Mouse (Mus musculus): ENCODE measurements around the gene Nfatc2.

Nfatc2 gene

GRCm38 (mm10) chr2:168541223-168541622, 60.2 kb downstream of the Nfatc2 start:
- DNase-seq (ENCODE audit: extremely low read depth, insufficient read length, low spot score) = no peak

- no peak for DNase-seq (ENCODE audit: extremely low read depth, insufficient read length, low spot score)
Measured at GRCm38 (mm10) chr2:168539594-168540222, 61.7 kb downstream of the Nfatc2 start.

- DNase-seq (ENCODE audit: extremely low read depth, insufficient read length, low spot score) = no peak
Measured at GRCm38 (mm10) chr2:168539026-168539425, 62.4 kb downstream of the Nfatc2 start.

DNA sequence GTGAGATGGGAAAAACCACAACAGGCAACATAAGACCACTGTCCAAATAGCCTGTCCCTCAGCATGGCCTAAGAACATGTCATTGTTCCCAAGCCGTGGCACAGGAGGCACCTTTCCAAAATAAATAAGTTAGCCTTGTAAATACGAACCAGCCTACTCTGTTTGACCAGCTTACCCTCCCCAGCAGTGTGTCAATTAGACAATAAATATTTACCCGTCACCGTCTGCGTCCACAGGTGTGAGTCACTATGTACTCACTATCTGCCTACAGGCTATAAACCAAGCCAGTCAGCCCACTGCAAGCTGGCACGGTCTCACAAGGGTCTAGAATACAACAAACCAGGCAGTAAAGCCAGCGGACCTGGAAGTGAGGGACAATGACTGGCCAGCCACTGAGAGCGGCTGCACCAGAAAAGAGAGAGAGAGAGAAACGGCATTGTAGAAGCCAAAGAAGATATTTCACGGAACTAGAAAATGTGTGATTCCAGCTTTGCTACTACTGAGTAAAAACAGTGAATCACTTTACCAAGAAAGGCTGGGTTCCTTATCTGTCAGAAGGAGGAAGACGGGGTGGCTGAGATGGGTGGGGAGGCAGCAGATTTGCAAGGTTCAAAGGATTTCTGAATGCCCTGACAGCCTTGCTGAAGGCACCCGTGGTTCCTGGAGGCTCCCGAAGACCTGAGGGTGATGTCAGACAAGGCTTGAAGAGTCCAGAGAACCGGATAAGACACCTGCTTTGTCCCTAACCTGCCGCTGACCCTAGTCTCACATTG, 69.2 kb downstream of the Nfatc2 start:
- peak; percentile 67 for DNase-seq (ENCODE audit: extremely low read depth, insufficient read length, low spot score)

DNA sequence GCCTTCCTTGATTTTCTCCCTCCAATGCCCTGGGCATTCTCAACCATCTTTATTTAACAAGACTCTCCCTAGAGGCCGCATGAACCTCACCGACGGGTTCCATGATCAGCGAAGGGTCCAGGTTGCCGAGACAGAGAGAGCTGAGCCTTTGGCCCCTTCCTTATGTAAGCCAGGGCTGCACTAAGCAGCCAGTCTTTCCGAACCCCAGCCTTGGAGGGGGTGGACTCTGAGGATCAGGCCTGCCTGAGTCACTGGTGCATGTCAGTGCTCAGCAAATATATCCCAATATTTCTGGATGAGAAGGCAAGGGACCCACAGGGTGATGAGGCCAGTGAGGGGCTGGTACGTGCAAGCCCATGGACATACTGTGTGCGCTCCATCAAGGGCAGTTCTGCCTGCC, 72.9 kb downstream of the Nfatc2 start:
- no peak for DNase-seq (ENCODE audit: extremely low read depth, insufficient read length, low spot score)

DNA sequence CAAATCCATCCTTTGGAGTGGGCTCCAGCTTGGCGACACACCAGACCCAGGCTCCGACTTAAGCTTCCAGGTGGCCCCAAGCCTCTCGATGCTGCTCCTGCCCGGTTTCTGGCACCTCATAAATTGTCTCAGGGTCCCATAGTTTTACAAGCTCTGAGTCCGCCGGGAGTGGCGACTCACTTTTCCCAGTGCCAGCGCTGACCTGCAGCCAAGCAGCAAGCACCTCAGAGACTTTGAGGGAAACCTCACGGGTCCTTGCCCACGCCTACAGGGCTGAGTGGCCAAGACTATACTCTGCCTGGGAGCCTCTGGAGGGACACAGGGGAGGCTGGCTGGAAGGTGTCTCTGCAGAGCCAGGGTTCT, 74.0 kb downstream of the Nfatc2 start:
- peak; percentile 77 for DNase-seq (ENCODE audit: extremely low read depth, insufficient read length, low spot score)

DNA sequence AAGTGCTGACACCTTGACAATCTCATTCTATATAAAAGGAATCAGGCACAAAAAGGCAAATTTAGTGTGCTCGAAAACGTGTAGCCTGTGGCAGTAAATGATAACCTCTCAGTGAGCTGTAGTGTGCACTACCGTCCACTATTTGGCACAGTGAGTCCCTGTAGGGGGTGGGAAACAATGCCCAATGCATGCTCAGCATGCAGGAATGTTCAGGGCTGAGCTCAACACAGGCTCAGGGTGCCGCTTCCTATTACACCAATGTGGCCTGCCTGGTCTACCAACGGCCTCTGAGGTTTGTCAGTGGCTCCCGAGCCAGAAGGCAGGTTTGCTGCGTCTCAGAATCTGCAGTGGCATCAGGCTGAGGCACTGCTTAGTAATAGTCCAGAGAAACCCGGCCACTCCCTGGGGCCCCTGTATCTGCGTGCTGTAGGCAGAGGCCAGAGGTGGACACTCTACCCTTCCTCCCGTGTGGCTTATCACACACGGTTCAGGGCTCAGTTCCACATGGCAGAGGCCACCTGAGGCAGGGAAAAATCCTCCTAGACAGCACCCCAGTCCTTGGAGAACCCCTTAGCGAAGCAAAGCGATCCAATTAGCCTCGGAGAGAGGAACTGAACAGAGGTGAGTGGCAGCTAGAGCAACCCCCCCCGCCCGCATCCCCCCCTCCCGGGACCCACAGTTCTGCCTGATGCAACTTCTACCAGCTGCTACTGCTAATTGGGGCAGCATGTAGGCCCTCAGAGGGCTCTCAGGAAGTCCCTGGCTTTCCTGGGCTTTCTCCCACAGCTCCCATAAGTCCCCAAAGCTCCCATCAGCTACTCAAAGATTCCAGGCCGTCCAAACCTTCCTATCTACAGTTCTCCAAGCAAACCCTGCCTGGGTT, 74.7 kb downstream of the Nfatc2 start:
- DNase-seq (ENCODE audit: extremely low read depth, insufficient read length, low spot score) = peak; percentile 82

GRCm38 (mm10) chr2:168525391-168526154, 75.9 kb downstream of the Nfatc2 start:
- peak; percentile 87 for DNase-seq (ENCODE audit: extremely low read depth, insufficient read length, low spot score)

GRCm38 (mm10) chr2:168524905-168525381, 76.5 kb downstream of the Nfatc2 start:
- peak; percentile 99 for DNase-seq (ENCODE audit: extremely low read depth, insufficient read length, low spot score)

DNA sequence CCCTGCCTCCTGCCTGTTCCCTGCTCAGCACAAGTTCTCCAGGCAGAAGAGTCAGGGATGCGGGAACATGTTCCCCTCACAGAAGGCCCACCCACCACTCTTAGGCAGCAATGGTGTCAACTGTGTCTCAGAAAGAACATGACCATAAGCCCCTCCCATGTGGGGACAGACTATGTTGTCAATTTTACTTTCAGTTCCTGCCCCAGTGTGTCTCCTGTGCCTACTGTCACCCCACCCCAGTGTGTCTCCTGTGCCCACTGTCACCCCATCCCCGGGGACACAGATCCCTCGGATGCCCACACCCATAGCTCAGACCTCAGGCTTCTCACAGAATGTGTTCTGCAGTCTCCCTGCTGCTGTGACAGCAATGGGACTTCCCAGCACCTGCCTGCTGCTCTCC, 79.2 kb downstream of the Nfatc2 start:
- DNase-seq (ENCODE audit: extremely low read depth, insufficient read length, low spot score) = peak; percentile 45

GRCm38 (mm10) chr2:168520771-168521170, 80.7 kb downstream of the Nfatc2 start:
- no peak for DNase-seq (ENCODE audit: extremely low read depth, insufficient read length, low spot score)

- no peak for DNase-seq (ENCODE audit: extremely low read depth, insufficient read length, low spot score)
Measured at GRCm38 (mm10) chr2:168519589-168519988, 81.9 kb downstream of the Nfatc2 start.

GRCm38 (mm10) chr2:168518256-168518659, 83.2 kb downstream of the Nfatc2 start:
- peak; percentile 99 for DNase-seq (ENCODE audit: extremely low read depth, insufficient read length, low spot score)

GRCm38 (mm10) chr2:168517774-168518173, 83.7 kb downstream of the Nfatc2 start:
- DNase-seq (ENCODE audit: extremely low read depth, insufficient read length, low spot score) = no peak

DNA sequence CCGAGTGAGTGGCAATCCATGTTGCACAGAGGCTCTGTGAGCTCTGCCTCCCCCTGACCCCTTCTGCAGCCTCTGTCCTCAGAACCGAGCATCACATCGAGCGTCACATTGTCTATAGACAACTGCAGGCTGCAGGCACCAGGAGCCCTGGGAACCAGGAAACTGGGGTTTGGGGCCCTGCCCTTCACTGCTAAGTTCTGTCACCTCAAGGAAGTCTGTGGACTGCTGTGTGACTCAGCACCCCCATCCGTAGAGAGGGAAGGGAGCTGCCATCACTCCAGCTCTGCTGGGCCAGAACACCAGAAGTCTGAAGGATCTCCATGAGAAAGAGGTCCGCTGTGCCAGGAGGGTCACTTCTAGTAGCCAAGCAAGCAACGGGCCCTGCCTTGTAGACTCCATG, 84.7 kb downstream of the Nfatc2 start:
- DNase-seq (ENCODE audit: extremely low read depth, insufficient read length, low spot score) = no peak

GRCm38 (mm10) chr2:168515466-168515865, 86.0 kb downstream of the Nfatc2 start:
- no peak for DNase-seq (ENCODE audit: extremely low read depth, insufficient read length, low spot score)

GRCm38 (mm10) chr2:168514131-168514530, 87.3 kb downstream of the Nfatc2 start:
- peak; percentile 44 for DNase-seq (ENCODE audit: extremely low read depth, insufficient read length, low spot score)

- DNase-seq (ENCODE audit: extremely low read depth, insufficient read length, low spot score) = no peak
Measured at GRCm38 (mm10) chr2:168511529-168511928, 89.9 kb downstream of the Nfatc2 start.

GRCm38 (mm10) chr2:168508469-168509198, 92.8 kb downstream of the Nfatc2 start:
- no peak for DNase-seq (ENCODE audit: extremely low read depth, insufficient read length, low spot score)
